Mouse (Mus musculus) inflammation-experienced regulatory T-cells, adult 6 months (primary cell): Measurements from ENCODE around the gene Krt16. TPM values are rescaled to one million over a fixed set of nuclear protein-coding genes. Genes with fewer than 3 reads are reported as not detected.
A peak's percentile ranks its signal among the peaks of the same experiment; 100 is the strongest.

Experiments used
- ATAC-seq: one replicate; pipeline ENCODE4 v1.8.0; 2017
- polyA plus RNA-seq, 3 experiments: library from polyadenylated mRNA; unstranded; fragments of 100-300 nt; shearing (Covaris generic); gene quantifications; one replicate each; pipeline ENCODE4 v1.2.1; 2017

Krt16 gene
- polyA plus RNA-seq = not detected

GRCm38 (mm10) chr11:100248852-100249465 lies at the start of gene Krt16:
Gene Krt16 (minus strand): TSS chr11:100248902.
- no peak for ATAC-seq

- ATAC-seq = no peak
These were observed 49.1 kb upstream of the Krt16 start for GRCm38 (mm10) chr11:100297801-100298200.

DNA sequence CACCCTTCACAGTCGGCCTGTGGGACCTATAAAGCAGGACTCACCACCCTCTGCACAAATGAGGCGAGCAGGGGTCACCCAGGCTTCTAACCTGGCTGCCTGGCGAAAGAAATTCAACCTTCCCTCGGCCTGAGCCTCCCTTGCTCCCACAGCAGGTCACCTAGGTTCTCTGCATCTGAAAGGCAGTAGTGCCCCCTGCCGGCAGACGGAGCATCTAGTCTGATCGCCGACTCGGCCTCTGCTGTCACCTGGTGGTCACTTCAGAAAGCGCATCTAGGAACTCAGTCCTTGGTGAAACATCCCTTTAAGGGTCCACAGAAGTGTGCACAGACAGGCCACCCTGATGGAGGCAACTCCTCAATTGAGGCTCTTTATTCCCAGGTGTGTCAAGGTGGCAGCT lies 46.6 kb upstream of the Krt16 start:
- ATAC-seq = peak; percentile 54

- no peak for ATAC-seq
These were observed 44.2 kb upstream of the Krt16 start for GRCm38 (mm10) chr11:100292884-100293283.

DNA sequence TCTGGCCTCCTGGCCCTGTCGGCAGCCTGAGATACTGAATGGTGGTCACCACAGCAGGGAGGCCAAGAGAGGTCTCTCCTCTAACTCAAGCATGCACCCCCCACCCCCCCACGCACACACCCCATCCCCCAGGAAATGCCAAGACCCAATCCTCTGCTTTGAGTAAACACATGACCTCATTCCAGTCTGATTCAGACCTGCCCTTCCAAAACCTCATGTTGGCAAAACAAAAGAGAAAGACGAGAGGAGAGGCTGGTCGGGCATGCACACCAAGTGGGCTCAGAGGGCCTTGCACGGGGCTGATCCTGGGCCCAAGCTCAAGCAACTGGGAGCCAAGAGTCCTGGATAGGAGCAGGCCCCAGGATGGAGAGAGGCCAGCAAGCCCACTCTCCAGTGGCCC lies 41.5 kb upstream of the Krt16 start:
- no peak for ATAC-seq

- no peak for ATAC-seq
These were observed 40.2 kb upstream of the Krt16 start for GRCm38 (mm10) chr11:100288942-100289341.

- no peak for ATAC-seq
These were observed 38.3 kb upstream of the Krt16 start for GRCm38 (mm10) chr11:100287024-100287423.

DNA sequence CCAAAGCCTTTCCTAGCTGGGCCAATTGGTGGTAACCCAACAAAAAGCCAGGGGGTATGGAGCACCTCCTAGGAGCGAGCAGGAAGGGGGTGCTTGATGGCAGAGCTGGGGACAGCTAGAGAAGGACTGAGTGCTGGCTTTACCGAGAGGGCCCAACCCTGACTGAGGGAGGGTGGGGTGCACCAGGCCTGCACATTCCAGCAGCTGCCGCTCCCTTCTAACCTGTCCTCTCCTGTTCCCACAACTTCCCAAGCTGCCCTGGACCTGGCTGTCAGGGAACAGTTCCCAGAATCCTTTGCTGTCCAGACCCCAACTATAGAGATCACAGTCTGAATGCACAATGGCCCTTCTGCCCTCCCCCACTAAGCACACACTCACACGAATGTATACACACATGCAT lies 36.3 kb upstream of the Krt16 start:
- ATAC-seq = no peak

DNA sequence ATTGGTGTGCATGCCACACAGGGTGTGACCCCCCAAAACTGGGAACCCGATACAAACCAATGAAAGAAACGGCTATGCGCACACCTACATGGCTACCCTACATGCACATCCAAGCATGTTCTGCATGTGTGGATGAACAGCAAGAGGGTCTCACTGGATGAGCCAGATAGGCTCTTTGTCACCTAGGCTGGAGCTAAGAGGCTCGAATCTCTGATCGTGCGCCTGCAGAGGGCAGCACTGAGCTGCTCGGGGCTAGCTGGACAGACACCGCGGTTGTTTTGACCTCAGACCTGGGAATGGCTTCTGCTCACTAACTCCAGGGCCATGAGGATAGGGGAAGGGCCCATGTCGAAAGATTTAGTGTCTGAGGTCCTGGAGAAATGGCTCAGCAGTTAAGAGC lies 33.8 kb upstream of the Krt16 start:
- ATAC-seq = no peak

GRCm38 (mm10) chr11:100281596-100282544 lies 33.2 kb upstream of the Krt16 start:
- ATAC-seq = no peak

- ATAC-seq = no peak
These were observed 30.1 kb upstream of the Krt16 start for GRCm38 (mm10) chr11:100278759-100279158.

DNA sequence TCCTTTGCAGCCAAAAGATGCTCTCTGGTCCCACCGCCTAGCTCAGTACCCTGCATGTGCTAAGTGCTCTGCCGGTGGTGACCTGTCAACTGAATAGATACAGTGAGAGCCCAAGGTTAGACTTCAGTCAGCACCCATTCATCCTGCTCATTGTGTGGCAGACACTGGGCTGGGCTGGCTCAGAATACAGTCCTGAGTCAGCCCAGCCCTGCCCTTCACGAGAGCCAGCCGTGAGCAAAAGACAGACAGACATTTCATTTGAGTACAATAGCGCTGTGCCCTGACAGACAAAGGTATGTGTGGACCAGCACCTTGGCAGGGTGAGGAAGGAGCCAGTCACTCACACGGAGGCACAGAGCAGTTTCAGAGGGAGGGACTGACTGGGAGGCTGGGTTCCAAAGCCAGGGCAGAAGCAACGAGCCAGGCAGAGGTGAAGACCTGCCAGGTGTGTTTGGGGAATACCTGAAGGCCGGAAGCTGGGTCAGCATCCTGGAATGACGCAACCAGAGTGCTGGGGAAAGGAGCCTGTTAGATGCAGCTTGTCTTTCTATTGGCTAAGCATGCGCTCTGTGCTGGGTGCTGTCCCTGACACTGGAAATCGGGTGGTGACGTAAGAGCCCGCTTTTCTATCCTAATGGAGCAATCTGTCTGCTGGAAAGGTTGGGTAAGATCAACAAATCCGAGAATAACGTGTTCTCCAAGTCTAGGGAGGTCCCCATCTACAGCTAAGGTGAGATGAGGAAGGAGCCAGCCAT lies 29.2 kb upstream of the Krt16 start:
- no peak for ATAC-seq

GRCm38 (mm10) chr11:100275466-100275865 lies 26.8 kb upstream of the Krt16 start:
- ATAC-seq = no peak

DNA sequence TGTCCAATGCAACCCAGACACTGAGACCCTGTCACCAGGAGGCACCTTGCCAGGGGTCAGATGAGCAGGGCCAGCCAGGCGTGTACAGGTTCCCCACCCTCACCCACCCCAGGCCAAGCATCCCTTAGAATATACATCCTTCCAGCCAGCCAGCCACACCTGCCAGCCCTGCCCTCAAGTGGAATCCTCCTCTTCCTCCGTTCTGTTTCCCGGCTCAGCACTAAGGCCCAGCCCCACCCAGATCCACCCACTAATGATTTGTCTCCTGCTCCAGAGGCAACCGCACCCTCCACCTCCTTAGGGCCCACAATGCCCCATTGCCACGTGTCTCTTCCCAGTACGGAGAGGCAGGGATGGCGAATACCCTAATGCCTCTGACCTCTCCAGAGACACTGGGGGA lies 26.0 kb upstream of the Krt16 start:
- ATAC-seq = no peak

- no peak for ATAC-seq
These were observed 23.2 kb upstream of the Krt16 start for GRCm38 (mm10) chr11:100271878-100272277.

- no peak for ATAC-seq
These were observed 21.2 kb upstream of the Krt16 start, which contains the start of gene Krt42 for GRCm38 (mm10) chr11:100269821-100270332. Gene Krt42 (minus strand): TSS chr11:100269871.

GRCm38 (mm10) chr11:100262058-100262980 lies 13.6 kb upstream of the Krt16 start:
- ATAC-seq = no peak

DNA sequence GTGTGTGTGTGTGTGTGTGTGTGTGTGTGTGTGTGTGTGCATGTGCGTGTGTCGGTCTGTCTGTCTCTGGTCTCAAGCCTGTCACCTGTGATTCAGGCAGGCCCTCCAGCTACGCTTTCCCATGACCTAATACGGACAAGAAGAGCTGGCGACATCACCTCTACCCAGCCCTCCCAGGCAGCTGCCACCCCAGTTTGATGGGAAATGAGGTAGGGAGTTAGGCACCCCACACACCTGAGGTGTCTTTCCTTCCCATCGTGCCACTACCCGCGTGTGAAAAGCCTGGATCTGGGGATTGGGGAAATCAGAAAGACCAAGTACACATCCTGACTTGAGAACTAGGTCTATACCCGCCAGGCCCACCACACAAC lies 12.5 kb upstream of the Krt16 start:
- no peak for ATAC-seq

- no peak for ATAC-seq
These were observed 12.0 kb upstream of the Krt16 start, which contains the start of gene Krt17 for GRCm38 (mm10) chr11:100260514-100261234. Gene Krt17 (minus strand): TSS chr11:100261029.

GRCm38 (mm10) chr11:100259079-100259478 lies 10.4 kb upstream of the Krt16 start:
- ATAC-seq = no peak

DNA sequence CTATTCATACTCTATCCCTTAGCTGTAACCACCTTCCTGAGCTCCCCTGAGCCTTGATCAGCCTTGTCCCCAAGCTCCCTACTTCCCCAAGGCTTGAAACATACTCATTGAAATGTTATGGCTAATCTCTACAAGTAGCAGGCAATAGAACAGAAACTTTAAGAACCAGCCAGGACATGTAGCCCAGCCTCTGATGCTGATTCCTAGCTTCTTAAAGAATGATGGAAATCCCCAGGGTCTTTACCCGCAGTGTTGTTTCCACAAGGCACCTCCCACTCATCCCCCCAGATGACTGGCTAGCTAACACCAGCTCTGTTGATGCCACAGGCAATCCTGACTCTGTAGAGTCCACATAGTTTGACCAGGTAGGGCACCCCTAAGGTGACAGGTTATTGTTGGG lies 9.3 kb upstream of the Krt16 start:
- no peak for ATAC-seq
